Mouse (Mus musculus) R1 (cell line): ENCODE data around the gene Smagp.
A peak's percentile ranks its signal among the peaks of the same experiment; 100 is the strongest.
"Not testable (repeated sequence)": the region's sequence is repeated elsewhere in the genome, so short reads cannot be mapped to it uniquely, and the experiment has no call there.

Experiments
- DNase-seq: peaks from one replicate; pipeline ENCODE4 v3.0.0-alpha.2; 2018; ENCODE audit warnings: low read depth, low spot score

Gene Smagp

DNA sequence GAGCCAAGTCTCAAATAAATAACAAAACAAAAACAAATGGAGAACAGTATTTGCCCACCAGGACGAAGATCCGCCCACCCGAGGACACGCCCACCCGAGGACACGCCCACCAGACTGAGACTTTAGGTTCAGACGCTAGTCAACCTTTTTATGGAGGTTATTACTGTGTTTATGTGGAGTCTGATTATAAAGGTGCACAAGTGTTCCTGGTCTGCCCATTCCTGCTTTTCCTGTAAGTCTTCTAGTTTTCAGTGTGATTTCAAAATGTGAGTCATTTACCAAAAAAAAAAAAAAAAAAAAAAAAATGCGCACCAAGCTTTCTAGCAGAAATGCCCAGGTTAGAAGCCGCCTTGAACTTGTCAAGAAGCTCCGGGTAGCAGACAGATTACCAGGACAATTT is 9.5 kb downstream of the Smagp start:
- DNase-seq: peak; percentile 82

DNA sequence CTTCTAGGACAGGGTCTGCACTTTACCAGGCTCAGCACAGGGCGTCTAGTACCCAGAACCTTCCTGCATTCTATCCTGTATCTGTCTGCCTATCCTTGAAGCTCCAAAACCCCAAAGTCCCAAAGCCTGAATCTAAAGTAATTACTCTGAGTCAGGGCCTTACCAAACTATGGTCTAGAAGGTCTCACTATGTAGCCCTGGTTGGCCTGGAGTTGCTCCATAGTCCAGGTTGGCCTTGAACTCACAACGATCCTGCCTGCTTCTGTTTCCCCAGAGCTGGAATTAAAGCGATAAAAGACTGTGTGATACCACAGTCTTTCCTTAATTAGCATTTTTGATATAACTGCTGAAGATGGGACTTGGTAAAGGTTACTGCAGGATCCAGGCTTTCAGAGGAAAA is 12.3 kb downstream of the Smagp start:
- DNase-seq: peak; percentile 55

DNA sequence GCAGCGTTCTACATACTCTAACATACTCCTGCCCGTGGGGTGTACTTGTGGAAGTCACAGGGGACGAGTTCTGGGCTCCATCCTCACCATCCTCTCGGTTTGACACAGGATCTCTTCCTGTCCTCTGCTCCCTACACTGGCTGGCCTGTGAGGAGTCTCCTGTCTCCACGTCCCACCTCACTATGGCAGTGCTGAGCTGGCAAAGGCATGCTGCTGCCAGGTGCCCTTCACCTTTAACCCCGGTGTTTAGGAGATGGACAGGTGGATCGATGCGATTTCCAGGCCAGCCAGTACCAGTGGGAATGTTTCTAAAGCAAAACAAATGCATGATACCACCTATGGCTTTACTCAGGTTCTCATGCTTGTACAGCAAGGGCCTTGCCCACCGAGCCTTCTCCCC is 13.0 kb downstream of the Smagp start:
- DNase-seq: no peak

DNA sequence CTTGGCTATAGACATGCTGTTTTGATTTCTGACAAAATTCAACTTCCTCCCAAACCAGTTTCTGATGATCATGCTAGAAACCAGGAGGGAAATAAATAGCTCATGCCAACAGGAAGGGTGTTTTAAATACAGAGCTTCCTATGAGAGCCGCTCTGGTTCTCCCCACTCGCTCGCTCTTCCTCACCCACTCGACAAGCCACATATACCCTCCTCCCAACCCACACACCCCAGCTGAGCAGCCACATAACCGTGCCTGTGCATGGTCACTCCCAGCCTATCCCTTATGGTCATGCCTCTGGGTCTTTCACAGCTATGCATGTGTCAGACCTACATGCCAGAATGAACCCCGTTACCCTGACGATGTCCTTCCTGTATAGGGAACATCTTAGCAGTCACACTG is 14.6 kb downstream of the Smagp start:
- DNase-seq: no peak

DNA sequence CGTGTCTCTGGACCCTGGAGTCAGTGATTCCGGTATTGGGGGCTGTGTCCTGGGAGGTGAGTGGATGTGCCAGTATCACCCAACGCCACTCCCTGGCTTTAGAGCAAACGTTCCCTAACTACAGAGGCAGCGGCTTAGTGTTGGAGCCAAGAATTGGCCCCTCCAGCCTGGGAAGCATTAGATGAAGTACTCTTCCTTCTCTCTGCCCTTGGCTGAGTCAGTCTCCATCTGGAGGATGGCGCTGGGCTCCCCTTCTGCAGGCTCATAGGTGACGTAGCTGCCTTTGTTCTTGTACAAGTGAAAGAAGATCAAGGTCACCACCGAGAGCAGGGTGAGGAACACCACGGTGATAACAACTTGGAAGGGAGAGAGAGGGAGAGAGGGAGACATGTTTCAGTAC is 15.1 kb downstream of the Smagp start:
- DNase-seq: not testable (repeated sequence)

DNA sequence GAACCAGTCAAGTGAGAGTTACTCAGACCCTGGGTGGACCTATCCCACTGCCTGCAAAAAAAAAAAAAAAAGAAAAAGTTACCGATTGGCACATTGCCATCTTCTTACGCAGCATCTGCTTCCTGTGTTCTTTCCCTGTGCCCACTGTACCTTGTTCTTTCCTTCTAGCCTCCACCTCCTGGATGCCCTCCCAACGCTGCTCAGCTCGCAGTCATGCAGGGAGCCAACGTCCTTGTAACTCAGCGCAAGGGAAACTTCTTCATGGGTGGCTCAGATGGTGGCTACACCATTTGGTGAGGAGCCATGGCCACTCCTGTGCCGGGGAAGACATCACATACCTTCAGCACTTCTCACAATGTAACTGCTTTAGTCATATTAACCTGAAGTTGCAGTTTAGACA is 17.5 kb downstream of the Smagp start:
- no peak for DNase-seq

DNA sequence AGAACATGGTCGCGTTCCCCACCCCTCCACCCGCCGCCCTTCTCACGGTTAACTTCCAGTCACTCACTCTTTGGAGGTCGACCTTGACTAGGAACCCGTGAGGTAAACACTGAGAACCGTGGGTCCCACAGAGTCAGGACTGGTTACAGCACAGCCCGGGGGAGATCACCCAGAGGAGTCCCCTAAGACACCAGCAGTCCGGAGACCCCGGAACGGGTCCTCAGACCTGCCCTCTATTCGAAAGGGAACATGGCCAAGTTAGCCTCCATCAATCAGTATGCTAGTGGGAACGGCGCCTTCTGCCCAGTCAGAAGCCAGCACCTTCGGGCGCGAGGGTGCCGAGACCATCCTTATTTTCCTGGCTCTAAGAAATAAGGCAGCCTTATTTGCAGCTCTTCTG is 20.5 kb downstream of the Smagp start:
- DNase-seq: no peak

DNA sequence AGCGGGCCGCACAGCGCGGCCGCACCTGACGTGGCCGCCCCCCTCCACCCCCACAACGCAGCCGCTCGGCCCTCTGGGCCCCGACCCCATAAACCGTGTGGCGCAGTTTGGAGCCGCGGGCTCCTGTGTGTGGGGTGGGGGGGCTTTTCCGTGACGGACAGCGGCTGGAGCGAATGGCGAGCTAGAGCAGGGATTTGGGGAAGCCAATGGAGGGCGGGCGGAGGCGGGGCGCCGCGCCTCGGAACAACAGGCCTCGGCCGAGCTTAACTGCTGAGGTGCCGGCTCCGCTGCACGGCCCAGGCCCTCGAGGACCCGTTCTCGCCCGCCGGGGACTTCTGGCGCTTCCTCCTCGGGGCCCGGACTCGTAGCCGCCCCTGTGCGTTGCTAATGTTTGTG is 20.9 kb downstream of the Smagp start:
- DNase-seq: peak; percentile 93

DNA sequence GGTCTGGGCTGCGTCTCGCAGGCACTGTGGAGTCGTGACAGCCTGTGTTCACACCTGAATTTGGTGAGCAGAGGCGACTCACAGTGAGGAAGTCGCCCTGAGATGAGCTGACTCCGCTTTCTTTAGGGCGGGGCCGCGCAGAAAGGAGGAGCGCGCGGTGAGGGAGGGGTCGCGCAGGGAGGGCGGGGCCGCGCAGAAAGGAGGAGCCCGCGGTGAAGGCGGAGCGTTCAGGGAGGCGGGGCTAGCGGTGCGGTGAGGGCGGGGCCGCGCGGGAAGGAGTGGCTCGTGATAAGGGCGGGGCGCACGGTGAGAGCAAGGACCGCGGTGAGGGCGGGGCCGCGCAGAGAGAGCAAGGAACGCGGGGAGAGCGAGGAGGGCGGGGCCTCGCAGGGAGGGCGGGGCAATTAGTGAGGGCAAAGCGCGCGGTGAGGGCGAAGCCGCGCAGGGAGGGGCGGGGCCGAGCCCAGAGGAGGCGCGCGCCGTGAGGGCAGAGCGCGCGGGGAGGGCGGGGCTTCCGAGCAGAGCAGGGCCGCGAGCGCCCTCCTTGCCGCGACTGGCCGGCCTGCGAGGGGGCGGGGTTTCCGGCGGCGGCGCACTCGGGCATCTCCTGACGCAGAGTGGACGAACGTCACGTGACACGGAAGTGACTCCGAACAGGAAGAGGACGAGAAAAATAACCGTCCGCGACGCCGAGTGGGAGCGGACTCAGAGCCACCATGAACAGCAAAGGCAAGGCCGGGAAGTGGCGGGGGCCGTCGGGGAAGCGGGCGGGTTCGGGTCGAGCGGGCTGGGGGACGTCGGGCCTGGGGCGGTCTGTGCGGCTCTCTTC is 21.5 kb downstream of the Smagp start, which contains the start of gene Dazap2:
Gene Dazap2 (plus strand): TSS at position 354 of the 829 bp plus-strand sequence.
- DNase-seq: peak; percentile 97

DNA sequence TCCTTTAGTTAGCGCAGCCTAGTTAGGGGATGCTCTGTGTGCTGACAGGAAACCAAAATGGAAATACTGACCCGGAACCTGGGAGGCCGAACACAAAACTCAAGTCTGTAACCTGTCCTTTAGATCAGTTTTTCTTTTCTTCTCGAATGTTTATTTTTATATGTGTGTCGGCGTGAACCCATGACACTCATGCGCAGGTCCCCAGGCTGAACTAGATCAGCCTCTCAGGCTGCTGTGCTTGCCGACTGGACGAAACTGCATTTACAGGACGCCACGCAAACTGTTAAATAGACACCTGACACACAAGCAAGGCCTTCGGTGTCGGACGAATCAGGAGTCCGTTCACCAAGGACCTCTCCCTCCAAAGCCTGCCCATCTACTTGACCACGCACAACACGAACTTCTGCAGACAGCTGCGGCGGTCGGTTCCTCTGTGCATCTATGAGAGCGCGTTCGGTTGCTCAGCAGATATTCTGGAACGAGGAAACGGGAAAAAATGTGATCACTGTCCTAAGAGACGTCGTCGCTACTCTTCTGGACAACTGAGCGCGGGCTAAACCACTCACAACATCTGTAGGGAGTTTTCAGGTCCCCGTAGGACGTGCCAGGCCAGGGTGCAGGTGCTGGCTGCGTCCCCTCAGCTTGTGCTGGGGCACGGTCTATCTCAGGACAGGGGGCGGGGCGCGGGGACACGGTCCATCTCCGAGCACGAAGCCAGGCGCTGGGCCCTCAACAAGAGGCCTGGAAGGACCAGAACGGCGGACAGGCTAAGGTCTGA is 22.3 kb downstream of the Smagp start:
- no peak for DNase-seq

DNA sequence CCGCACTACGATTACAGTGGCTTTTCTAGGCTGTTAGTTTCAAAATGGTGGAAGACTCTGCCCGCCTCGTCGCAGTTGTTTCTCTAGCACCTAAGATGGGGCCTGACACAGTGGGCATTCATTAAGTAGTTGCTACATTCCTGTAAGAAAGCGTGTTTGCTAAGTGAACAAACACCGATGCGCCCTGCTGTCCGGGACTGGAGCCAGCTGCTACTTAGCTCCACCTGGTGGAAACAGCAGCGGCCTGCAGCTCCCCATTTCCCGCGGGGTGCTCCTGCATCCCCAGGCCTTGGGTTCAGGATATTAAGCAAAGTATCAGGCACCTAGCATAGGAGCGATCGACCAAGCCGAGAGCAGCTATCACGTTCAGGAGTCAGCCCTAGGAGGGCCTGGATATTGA is 23.2 kb downstream of the Smagp start:
- DNase-seq: peak; percentile 91

DNA sequence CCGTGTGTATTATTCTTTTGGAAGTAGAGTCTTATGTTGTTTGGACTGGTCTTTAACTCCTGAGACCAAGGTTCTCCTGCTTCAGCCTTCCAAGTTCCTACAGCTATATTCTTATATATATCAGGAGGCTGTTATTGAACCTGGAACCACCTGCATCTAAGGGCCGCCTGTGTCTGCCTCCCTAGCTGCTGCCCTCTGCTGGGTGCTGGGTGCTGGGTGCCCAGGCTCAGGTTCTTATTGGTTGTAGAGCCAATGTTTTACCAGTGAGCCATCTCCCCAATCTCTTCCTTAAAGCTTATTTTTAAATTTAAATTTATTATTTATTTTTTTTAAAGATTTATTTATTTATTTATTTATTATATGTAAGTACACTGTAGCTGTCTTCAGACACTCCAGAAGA is 24.3 kb downstream of the Smagp start:
- peak; percentile 50 for DNase-seq

DNA sequence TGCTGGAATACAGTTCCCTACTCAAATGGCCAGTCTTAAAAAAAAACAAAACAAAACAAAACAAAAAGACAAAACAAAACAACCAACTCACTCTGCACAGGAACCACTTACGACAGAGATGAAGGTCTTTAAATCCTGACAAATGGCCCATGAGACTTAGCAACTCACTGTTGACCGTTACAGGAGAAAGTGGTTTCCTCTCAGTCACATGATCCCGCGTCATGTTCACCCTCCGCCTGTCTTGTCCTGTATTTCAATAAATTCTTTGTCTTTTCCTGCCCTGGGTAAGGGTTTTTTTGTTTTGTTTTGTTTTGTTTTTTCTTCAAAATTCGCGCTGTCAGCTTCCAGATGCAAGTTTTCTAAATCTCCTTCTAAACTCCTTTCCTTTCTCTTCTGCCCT is 24.8 kb downstream of the Smagp start:
- no peak for DNase-seq

DNA sequence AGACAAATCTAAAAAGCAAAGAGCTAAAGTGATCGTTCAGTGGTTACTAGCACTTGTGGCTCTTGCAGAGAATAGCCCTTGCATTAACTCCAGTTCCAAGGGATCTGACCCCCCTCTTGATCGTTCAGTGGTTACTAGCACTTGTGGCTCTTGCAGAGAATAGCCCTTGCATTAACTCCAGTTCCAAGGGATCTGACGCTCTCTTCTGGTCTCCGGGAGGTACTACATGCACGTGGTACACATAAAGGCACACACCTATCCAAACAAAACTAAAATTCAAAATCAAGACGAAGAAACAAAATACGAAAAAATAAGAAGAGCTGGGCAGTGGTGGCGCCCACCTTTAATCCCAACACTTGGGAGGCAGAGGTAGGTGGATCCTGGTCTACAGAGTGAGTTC is 30.1 kb downstream of the Smagp start:
- peak; percentile 59 for DNase-seq

DNA sequence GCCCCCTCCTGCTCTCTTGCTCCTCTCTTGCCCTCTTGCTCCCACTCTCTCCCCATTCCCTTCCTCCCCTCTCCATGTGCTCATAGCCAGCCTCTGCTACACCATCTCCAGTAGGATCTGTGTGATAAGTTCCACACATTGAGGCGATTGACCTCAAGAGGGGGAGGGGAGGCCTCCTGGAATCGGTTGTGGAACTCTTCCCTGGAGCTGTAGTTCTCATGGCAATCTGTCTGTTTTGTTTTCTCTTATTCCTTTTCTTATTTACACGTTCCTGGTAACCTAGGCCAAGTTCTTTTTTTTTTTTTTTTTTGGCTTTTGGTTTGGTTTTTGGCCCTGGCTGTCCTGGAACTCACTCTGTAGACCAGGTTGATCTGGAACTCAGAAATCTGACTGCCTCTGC is 35.1 kb downstream of the Smagp start:
- DNase-seq: no peak

DNA sequence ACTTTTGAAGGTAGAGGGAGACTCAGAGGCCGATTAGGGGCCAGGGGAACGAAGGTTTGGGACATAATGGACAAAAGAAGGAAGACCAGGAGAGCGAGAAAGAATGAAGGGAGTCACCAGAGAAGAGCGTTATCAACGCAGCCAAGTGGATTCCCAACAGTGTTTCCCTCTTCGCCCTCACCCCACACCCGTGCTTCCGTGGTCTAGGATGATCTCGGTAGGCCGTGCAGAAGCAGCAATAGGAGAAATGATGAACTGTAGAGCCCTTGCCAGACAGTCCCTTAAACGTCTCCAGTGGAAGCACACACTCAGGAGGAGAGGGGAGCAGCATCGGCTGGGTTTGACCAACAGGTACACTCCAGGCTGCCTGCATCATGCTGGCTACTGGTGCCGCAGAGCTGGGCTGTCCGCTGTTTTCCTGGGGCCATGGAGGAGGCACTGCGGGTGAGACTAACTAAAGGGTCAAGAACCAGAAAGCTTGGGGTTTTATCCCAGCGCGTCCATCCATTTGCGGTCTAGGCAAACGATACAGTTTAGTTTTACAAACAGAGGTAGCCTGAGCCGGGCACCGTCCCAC is 36.0 kb downstream of the Smagp start:
- DNase-seq: no peak

DNA sequence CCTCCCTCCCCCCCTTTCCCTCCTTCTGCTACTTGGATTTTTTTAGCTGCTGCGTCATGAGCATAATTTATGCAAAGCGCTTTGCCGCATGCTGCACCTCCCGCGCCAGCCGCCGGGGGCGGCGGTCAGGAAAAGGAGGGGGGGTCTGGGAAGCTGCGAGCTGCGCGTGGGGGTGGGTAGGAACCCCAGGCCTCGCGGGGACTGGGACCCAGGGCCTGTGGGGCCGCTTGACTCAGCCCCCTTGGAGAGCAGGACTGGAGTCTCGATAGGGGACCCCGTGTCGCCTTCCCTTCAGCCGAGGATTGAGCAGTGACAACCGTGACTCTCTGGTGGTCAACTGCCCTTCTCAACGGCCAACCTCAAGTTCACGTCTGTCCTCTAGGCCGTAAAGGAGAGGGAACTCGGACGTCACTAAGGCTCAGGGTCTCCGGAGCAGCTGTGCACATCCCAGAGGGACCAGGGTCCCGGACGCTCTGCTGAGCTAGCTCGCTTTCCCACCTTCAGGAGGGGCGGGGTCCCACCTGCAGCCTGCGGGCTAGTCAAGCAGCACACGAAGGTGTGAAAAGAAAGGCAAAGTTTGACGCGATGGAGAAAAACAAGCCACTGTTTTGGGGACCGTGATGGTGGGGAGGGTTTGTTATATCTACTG is 36.6 kb downstream of the Smagp start:
- DNase-seq: peak; percentile 81

DNA sequence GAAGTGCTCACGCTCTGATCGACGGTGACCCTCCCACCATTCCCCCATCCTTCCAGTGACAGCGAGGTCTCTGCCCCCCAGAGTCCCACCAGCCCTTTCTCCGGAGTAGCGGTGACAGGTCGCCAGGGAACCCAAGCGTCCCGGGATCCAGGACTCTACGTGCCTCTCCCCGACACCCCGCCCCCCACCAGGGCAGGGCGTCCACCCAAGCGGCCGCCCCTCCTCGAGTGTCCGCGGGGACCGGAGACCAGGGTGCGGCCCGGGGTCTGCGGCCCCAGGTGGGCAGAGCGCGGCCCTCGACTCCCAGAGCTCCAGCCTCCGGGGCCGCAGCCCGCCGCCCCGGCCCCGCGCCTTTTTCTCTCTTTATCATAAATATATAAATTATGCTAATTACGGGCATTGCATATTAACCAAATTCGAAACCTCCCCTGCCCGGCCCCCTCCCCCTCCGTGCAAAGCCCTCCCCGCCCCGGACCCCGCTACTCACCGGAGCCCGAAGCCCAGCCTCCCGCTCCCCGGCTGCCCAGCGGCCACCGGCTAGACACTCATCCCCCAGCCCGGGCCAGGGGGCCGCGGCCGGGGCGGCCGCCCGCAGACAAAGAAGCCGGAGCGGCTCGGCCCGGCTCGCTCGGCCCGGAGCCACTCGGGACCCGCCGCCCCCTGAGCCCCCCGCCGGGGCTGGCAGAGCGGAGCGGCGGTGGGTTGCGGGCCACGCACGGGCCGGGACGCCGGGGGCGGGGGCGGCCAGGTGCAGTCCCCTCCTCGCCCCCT is 37.3 kb downstream of the Smagp start, which contains the start of gene Pou6f1:
Gene Pou6f1 (minus strand): TSS at position 709 of the 771 bp plus-strand sequence.
- no peak for DNase-seq

DNA sequence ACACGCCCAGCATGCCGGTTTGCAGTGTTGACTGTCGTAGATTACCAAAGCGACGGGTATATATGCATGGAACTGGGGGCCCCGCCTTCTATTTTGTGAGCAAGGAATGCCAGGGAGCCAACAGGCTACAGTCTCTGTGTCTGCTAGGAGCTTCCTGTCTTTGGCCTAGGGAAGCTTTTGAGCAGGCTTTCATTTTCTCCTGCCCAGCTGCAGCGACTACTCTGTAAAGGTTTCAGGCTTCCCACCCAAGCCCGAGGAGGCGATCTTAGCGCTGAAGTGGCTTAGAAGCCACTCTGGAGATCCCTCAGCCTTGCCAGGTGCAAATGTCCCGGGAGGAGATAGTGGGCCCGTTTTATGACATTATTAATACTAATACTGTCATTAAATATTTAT is 37.9 kb downstream of the Smagp start:
- peak; percentile 67 for DNase-seq

DNA sequence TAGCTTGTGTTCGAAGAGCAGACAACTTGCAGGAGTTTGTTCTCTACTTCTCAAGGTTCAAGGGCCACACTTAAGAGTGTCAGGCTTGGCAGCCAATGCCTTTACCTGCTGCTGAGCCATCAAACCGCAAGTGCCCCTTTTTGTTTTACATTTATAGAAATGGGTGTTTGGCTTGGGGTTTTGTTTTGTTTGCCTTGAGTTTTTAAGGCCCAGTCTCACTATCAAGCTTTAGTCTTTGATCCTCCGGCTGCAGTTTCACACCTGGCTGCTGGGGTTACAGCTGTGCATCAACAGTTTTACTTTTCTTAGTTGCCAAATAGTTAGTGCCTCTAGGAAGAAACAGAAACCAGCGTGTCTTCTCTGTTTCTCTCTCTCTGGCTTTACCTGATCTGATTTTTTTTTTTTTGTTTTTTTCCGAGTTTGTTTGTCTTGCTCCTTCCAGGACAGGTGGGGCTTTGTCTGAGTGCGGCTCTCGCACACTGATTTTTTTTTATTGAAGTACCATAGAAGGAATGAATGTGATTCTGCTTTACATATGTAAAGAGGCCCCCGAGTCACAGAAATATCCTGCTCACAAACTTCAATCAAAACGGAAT is 38.4 kb downstream of the Smagp start:
- no peak for DNase-seq

DNA sequence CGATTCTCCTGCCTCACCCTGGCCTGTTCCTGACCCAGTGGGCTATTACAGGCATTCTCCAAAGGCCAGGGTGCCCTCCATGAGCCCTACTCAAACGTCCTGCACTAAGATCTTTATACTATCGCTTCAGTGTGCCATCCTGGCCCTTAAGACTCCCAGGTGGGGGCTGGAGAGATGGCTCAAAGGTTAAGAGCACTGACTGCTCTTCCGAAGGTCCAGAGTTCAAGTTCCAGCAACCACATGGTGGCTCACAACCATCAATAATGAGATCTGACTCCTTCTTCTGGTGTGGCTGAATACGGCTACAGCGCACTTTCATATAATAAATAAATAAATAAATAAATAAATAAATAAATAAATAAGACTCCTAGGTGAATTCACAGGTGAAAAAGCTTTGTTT is 43.9 kb downstream of the Smagp start:
- no peak for DNase-seq
